Mouse (Mus musculus) lung, postnatal 10 days (tissue): ENCODE measurements around the gene Tnpo1.

Experiments used
- DNase-seq: peaks from one replicate; pipeline ENCODE4 v3.0.0; 2021

The Tnpo1 gene

GRCm38 (mm10) chr13:98816571-98816970, 109.6 kb downstream of the Tnpo1 start:
- DNase-seq: no peak

- peak; percentile 98 for DNase-seq
Observed at GRCm38 (mm10) chr13:98815147-98815785, 110.9 kb downstream of the Tnpo1 start, which contains the start of gene Fcho2. Gene Fcho2 (minus strand): TSS chr13:98815449.

GRCm38 (mm10) chr13:98814275-98815040, 111.7 kb downstream of the Tnpo1 start:
- DNase-seq: peak; percentile 71

- DNase-seq: no peak
Observed at GRCm38 (mm10) chr13:98813596-98814274, 112.4 kb downstream of the Tnpo1 start.

- no peak for DNase-seq
Observed at GRCm38 (mm10) chr13:98813167-98813566, 113.0 kb downstream of the Tnpo1 start.

GRCm38 (mm10) chr13:98812285-98812684, 113.9 kb downstream of the Tnpo1 start:
- no peak for DNase-seq

GRCm38 (mm10) chr13:98810143-98810542, 116.0 kb downstream of the Tnpo1 start:
- no peak for DNase-seq

- no peak for DNase-seq
Observed at GRCm38 (mm10) chr13:98809087-98809486, 117.1 kb downstream of the Tnpo1 start.

GRCm38 (mm10) chr13:98804480-98804879, 121.7 kb downstream of the Tnpo1 start:
- DNase-seq: no peak

- no peak for DNase-seq
Observed at GRCm38 (mm10) chr13:98803699-98804098, 122.5 kb downstream of the Tnpo1 start.

GRCm38 (mm10) chr13:98802957-98803356, 123.2 kb downstream of the Tnpo1 start:
- no peak for DNase-seq

- DNase-seq: no peak
Observed at GRCm38 (mm10) chr13:98795511-98795910, 130.7 kb downstream of the Tnpo1 start.

- DNase-seq: no peak
Observed at GRCm38 (mm10) chr13:98792864-98793263, 133.3 kb downstream of the Tnpo1 start.

GRCm38 (mm10) chr13:98791693-98792092, 134.5 kb downstream of the Tnpo1 start:
- no peak for DNase-seq
